Mouse (Mus musculus) testis, adult 2 months (tissue): ENCODE data around the gene Espnl.

Experiments
- CTCF ChIP-seq: fragments of 200-500 bp; IDR thresholded peaks from 2 replicates; pipeline ENCODE4 v1.5.1; 2012; ENCODE audit warnings: low read depth, mild to moderate bottlenecking, inconsistent platforms, low read length, moderate library complexity; ENCODE audit not compliant: control insufficient read depth, insufficient read depth, insufficient replicate concordance
- POLR2A ChIP-seq: fragments of 200-500 bp; IDR thresholded peaks from 2 replicates; pipeline ENCODE4 v1.6.1; 2012; ENCODE audit warnings: low read depth, mild to moderate bottlenecking, inconsistent platforms, low read length, moderate library complexity; ENCODE audit not compliant: control insufficient read depth

GRCm38 (mm10) chr1:91373414-91373835, 51.5 kb downstream of the Espnl start:
- TF ChIP-seq CTCF (no peak), POLR2A (no peak)
